Mouse (Mus musculus) heart, postnatal 0 days (tissue): ENCODE data around the gene Atp2c2.

Experiments used
- CTCF ChIP-seq: IDR thresholded peaks from 2 replicates; pipeline ENCODE4 v1.5.1; 2016; ENCODE audit warnings: antibody characterized with exemption, control low read depth, low read depth
- EP300 ChIP-seq: IDR thresholded peaks from 2 replicates; pipeline ENCODE4 v1.6.1; 2016; ENCODE audit warnings: antibody characterized with exemption, low read depth

DNA sequence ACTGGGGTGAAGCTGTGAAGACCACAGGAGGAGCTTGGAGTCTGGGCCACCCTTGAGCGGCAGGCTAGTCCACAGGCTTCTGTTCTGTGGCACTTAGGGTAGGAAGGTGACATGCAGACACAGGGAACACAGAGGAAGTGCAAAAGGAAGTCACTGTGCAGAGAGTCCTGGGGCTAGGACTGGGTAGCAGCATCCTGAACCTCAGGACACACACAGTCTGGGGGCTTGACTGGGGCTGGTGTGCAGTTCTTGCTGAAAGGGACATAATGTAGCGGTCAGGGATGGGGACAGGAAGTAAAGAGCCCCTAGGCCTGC is 56.3 kb downstream of the Atp2c2 start:
- TF ChIP-seq CTCF: no peak
- no peak for TF ChIP-seq EP300
